Mouse (Mus musculus): ENCODE results near the gene Hspb11.

DNA sequence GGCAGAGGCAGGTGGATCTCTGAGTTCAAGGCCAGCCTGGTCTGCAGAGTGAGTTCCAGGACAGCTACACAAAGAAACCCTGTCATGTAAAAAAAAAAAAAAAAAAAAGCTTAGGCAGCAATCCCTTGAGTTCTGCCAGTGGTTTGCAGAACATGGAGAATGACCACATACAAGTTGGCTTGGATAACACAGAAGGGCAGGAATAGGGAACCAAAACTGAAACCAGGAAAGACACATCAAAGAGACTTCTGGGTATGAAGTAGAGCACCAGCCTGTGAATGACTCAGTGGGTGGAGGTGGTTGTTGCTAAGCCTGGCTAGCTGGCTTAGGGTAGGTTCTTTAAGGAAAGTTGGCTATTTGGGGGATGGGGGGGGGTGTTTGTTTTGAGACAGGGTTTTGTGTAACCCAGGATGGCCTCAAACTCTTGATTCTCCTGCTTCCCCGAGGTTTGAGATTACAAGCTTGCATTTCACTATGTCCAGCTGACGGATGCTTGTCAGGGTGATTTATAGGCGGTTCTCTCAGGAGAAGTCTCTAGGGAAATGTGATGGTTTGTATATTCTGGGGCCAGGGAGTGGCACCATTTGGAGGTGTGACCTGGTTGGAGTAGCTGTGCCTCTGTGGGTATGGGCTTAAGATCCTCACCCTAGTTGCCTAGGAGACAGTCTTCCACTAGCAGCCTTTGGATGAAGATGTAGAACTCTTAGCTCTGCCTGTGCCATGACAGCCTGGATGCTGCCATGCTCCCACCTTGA lies 32.2 kb downstream of the Hspb11 start:
- TF ChIP-seq CTCF (IDR thresholded peaks at IDR 0.05; ENCODE audit: low read depth, low read length) (no peak), POLR2A (IDR thresholded peaks at IDR 0.05; ENCODE audit: borderline replicate concordance, low read depth, low read length) (no peak)

Measured in bone marrow macrophage, adult 2 months (primary cell).